Mouse (Mus musculus) left cerebral cortex, postnatal 14 days (tissue): ENCODE data around the gene Olfr1084. TPM values are rescaled to one million over a fixed set of nuclear protein-coding genes. Genes with fewer than 3 reads are reported as not detected.
"Not testable (repeated sequence)": the region's sequence is repeated elsewhere in the genome, so short reads cannot be mapped to it uniquely, and the experiment has no call there.

Experiments used
- DNase-seq, 2 experiments: peaks; one replicate each; pipeline ENCODE4 v3.0.0; 2021 to 2022; ENCODE audit warnings: low spot score in 2 of 2, mixed read lengths in 1 of 2
- intact Hi-C: fragments of 180-260 bp; cut with DNase I; formaldehyde crosslinking; loops from one replicate; pipeline ENCODE4 v1.15.1; 2025
- long read RNA-seq, 2 experiments: library from polyadenylated mRNA; stranded (forward); transcript quantifications; one replicate each; pipeline ENCODE4 v2.0.0; 2021
- total RNA-seq, 2 experiments: library from RNA; stranded (reverse); gene quantifications; 2 replicates each; pipeline ENCODE4 v1.2.3; 2021

Olfr1084 gene
- total RNA-seq, result not detected
- long read RNA-seq, experiment 1, result 0 reads
- long read RNA-seq, experiment 2, result 0 reads

DNA sequence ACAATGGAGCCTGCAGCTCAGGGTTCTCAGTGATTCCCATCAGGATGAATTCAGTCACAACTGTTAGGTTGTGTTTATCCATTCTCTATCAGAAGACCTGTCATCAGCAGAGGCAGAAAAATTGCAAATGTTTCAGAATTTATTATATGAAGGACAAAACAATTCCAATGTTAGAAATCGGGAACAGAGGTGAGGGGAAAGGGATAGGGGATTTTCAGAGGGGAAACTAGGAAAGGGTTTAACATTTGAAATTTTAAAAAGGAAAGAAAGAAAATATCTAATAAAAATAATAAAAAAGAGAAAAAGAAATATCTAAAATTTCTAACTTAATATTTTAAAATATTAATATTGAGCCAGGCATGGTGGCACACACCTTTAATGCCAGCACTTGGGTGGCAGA is at the start of gene Olfr1084:
Gene Olfr1084, minus strand, starts transcription at position 101 of the 400 bp plus-strand sequence.
- intact Hi-C loops, DNase-seq: not testable (repeated sequence)

DNA sequence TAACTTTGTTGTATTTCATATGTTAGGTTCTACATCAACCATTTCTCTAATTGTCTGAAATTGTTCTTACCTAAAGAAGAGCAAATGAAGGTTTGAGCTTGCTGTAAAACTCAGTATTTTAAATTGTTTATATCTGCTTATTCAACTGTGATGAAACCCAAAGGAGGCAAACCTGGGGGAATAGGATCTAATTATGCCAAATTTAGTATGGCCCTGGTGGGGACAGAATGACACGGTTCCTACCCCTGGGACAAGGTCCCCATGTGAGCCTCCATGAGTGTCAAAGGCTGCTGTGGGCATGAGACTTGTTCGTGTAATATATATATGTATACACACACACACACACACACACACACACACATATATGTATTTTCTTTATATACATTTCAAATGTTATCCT is 40.5 kb upstream of the Olfr1084 start, which contains the start of gene Olfr1086:
Gene Olfr1086, minus strand, starts transcription at position 101 of the 400 bp plus-strand sequence.
- no peak for DNase-seq
- intact Hi-C loops, result no loop called here

GRCm38 (mm10) chr2:86661919-86662318 is 22.4 kb upstream of the Olfr1084 start, which contains the start of gene Olfr1085:
TSS of gene Olfr1085 (minus strand) at chr2:86662019.
- DNase-seq, result no peak
- intact Hi-C loops, result no loop called here

- DNase-seq, intact Hi-C loops: not testable (repeated sequence)
These were observed 40.7 kb downstream of the Olfr1084 start, which contains the start of gene Olfr1082 for GRCm38 (mm10) chr2:86598866-86599265. TSS of gene Olfr1082 (minus strand) at chr2:86598966.

Other genes with a start within 250 kb of the Olfr1084 start
- gene Olfr1061, start 225.7 kb downstream of the Olfr1084 start, total RNA-seq, result not detected
- gene Olfr1062, start 213.0 kb downstream of the Olfr1084 start, total RNA-seq, result not detected
- not detected for gene Olfr1065, start 189.1 kb downstream of the Olfr1084 start, total RNA-seq
- gene Olfr1066, start 183.5 kb downstream of the Olfr1084 start, total RNA-seq, result not detected
- gene Olfr228, start 152.3 kb downstream of the Olfr1084 start, total RNA-seq, result not detected
- gene Olfr1076, start 131.3 kb downstream of the Olfr1084 start, total RNA-seq, result not detected
- gene Olfr1079, start 97.2 kb downstream of the Olfr1084 start, total RNA-seq, result not detected
- gene Olfr1080, start 81.5 kb downstream of the Olfr1084 start, total RNA-seq, result not detected
- gene Olfr1082, start 40.8 kb downstream of the Olfr1084 start, total RNA-seq, result not detected
- gene Olfr1085, start 22.3 kb upstream of the Olfr1084 start, total RNA-seq, result not detected
- gene Olfr1086, start 40.4 kb upstream of the Olfr1084 start, total RNA-seq, result not detected
- not detected for gene Olfr1087, start 58.7 kb upstream of the Olfr1084 start, total RNA-seq
- not detected for gene Olfr1089, start 94.0 kb upstream of the Olfr1084 start, total RNA-seq
- gene Olfr1090, start 119.3 kb upstream of the Olfr1084 start, total RNA-seq, result not detected
- not detected for gene Olfr1093, start 142.8 kb upstream of the Olfr1084 start, total RNA-seq
- gene Olfr141, start 170.3 kb upstream of the Olfr1084 start, total RNA-seq, result not detected
- gene Olfr1094, start 184.9 kb upstream of the Olfr1084 start, total RNA-seq, result not detected
- not detected for gene Olfr1095, start 212.0 kb upstream of the Olfr1084 start, total RNA-seq
- not detected for gene Gm13723, start 235.1 kb upstream of the Olfr1084 start, total RNA-seq